Mouse (Mus musculus): ENCODE measurements around the gene Hmgn3. TPM values are rescaled to one million over a fixed set of nuclear protein-coding genes. Genes with fewer than 3 reads are reported as not detected.
"Not testable (repeated sequence)": the region's sequence is repeated elsewhere in the genome, so short reads cannot be mapped to it uniquely, and the experiment has no call there.

The Hmgn3 gene
- polyA plus RNA-seq (2017; shearing (Covaris generic)) = 10 to 100 TPM; 42.1 to 59.9 (median 50.0) TPM

- peak; percentile 95 for ATAC-seq
Measured at GRCm38 (mm10) chr9:83146446-83147188, at the start of gene Hmgn3. Hmgn3 (minus strand) TSS chr9:83146685.

- ATAC-seq = no peak
Measured at GRCm38 (mm10) chr9:83195765-83196164, 49.3 kb upstream of the Hmgn3 start.

GRCm38 (mm10) chr9:83195007-83195406 is 48.5 kb upstream of the Hmgn3 start:
- no peak for ATAC-seq

GRCm38 (mm10) chr9:83187752-83188151 is 41.3 kb upstream of the Hmgn3 start:
- no peak for ATAC-seq

GRCm38 (mm10) chr9:83145591-83146445 is 667 bp downstream of the Hmgn3 start:
- peak; percentile 21 for ATAC-seq

GRCm38 (mm10) chr9:83129831-83130230 is 16.7 kb downstream of the Hmgn3 start:
- no peak for ATAC-seq

GRCm38 (mm10) chr9:83127840-83128239 is 18.6 kb downstream of the Hmgn3 start:
- no peak for ATAC-seq

GRCm38 (mm10) chr9:83126482-83126881 is 20.0 kb downstream of the Hmgn3 start:
- not testable (repeated sequence) for ATAC-seq

- ATAC-seq = no peak
Measured at GRCm38 (mm10) chr9:83119211-83119610, 27.3 kb downstream of the Hmgn3 start.

GRCm38 (mm10) chr9:83117486-83117885 is 29.0 kb downstream of the Hmgn3 start:
- no peak for ATAC-seq

GRCm38 (mm10) chr9:83116774-83117474 is 29.6 kb downstream of the Hmgn3 start:
- ATAC-seq = no peak

GRCm38 (mm10) chr9:83115676-83116075 is 30.8 kb downstream of the Hmgn3 start:
- ATAC-seq = no peak

- no peak for ATAC-seq
Measured at GRCm38 (mm10) chr9:83113800-83114217, 32.7 kb downstream of the Hmgn3 start.

- ATAC-seq = no peak
Measured at GRCm38 (mm10) chr9:83112305-83112768, 34.1 kb downstream of the Hmgn3 start.

- ATAC-seq = no peak
Measured at GRCm38 (mm10) chr9:83111789-83112188, 34.7 kb downstream of the Hmgn3 start.

GRCm38 (mm10) chr9:83111117-83111686 is 35.3 kb downstream of the Hmgn3 start:
- no peak for ATAC-seq

GRCm38 (mm10) chr9:83110406-83111116 is 35.9 kb downstream of the Hmgn3 start:
- ATAC-seq = no peak

- ATAC-seq = no peak
Measured at GRCm38 (mm10) chr9:83109705-83110104, 36.8 kb downstream of the Hmgn3 start.

GRCm38 (mm10) chr9:83108821-83109220 is 37.7 kb downstream of the Hmgn3 start:
- no peak for ATAC-seq

- ATAC-seq = no peak
Measured at GRCm38 (mm10) chr9:83103785-83104184, 42.7 kb downstream of the Hmgn3 start.

GRCm38 (mm10) chr9:83101691-83102090 is 44.8 kb downstream of the Hmgn3 start:
- no peak for ATAC-seq

- ATAC-seq = no peak
Measured at GRCm38 (mm10) chr9:83100786-83101185, 45.7 kb downstream of the Hmgn3 start.
